Mouse (Mus musculus) C2C12 (cell line): ENCODE measurements around the gene Cpsf4l. TPM values are rescaled to one million over a fixed set of nuclear protein-coding genes. Genes with fewer than 3 reads are reported as not detected.
A peak's percentile ranks its signal among the peaks of the same experiment; 100 is the strongest.

Experiments
- H3K27me3 ChIP-seq: one replicate; pipeline ENCODE4 v1.6.1; 2011; ENCODE audit not compliant: control insufficient read depth, insufficient read depth, insufficient read length
- H3K36me3 ChIP-seq: one replicate; pipeline ENCODE4 v1.6.1; 2011; ENCODE audit not compliant: control insufficient read depth, insufficient read depth
- H3K4me3 ChIP-seq: one replicate; pipeline ENCODE4 v1.5.1; 2011; ENCODE audit warnings: mild to moderate bottlenecking, control low read depth; ENCODE audit not compliant: poor library complexity, insufficient read depth, severe bottlenecking
- H3K79me2 ChIP-seq: one replicate; pipeline ENCODE4 v1.6.1; 2011; ENCODE audit not compliant: control insufficient read depth, insufficient read depth
- H3K79me3 ChIP-seq: one replicate; pipeline ENCODE4 v1.6.1; 2011; ENCODE audit warnings: low read depth, control low read depth
- H3ac ChIP-seq: one replicate; pipeline ENCODE3; 2011; ENCODE audit warnings: low read depth; ENCODE audit not compliant: control insufficient read depth, insufficient read length
- CEBPB ChIP-seq: IDR thresholded peaks from one replicate; pipeline ENCODE4 v1.6.1; 2011; ENCODE audit warnings: low read depth, mild to moderate bottlenecking, control low read depth, moderate library complexity
- CTCF ChIP-seq: IDR thresholded peaks from one replicate; pipeline ENCODE4 v1.5.1; 2011; ENCODE audit not compliant: control insufficient read depth, insufficient read depth, insufficient read length
- FOSL1 ChIP-seq: IDR thresholded peaks from one replicate; pipeline ENCODE4 v1.8.0; 2011; ENCODE audit warnings: mild to moderate bottlenecking, low read length; ENCODE audit not compliant: poor library complexity, insufficient read depth, severe bottlenecking
- MAX ChIP-seq: IDR thresholded peaks from one replicate; pipeline ENCODE4 v1.6.1; 2011; ENCODE audit warnings: mild to moderate bottlenecking, control low read depth
- MYOD1 ChIP-seq: IDR thresholded peaks from one replicate; pipeline ENCODE4 v1.6.1; 2011; ENCODE audit warnings: low read depth; ENCODE audit not compliant: control insufficient read depth, insufficient read length
- MYOG ChIP-seq: IDR thresholded peaks from one replicate; pipeline ENCODE4 v1.6.1; 2011; ENCODE audit not compliant: control insufficient read depth, insufficient read length; ENCODE audit errors: extremely low read depth
- USF1 ChIP-seq: IDR thresholded peaks from one replicate; pipeline ENCODE4 v1.6.1; 2011; ENCODE audit warnings: low read depth, mild to moderate bottlenecking, control low read depth, moderate library complexity
- polyA plus RNA-seq: library from polyadenylated mRNA; unstranded; fragments of >200 nt; fragmentation: generic; extraction: Trizol; gene quantifications from one replicate; pipeline ENCODE4 v1.2.1, GENCODE M21; 2012; ENCODE audit warnings: missing spikeins

Cpsf4l gene
- polyA plus RNA-seq, 1 experiment, result not detected

- Histone ChIP-seq H3K79me3 (peaks cover 10% of the 10 kb centered on the region), H3K79me2 (peaks cover 42% of the 10 kb centered on the region), H3ac (no peak overlapping the region), H3K27me3 (no peaks in the 10 kb centered on the region), H3K36me3 (no peaks in the 10 kb centered on the region), H3K4me3 (no peak overlapping the region)
- TF ChIP-seq FOSL1 (no peak), CEBPB (no peak), MYOG (no peak), USF1 (no peak), MYOD1 (no peak), MAX (no peak), CTCF (no peak)
Measured at GRCm38 (mm10) chr11:113735151-113735550, 25.3 kb upstream of the Cpsf4l start.

- Histone ChIP-seq H3K27me3 (no peaks in the 10 kb centered on the region), H3K36me3 (peaks cover 2% of the 10 kb centered on the region), H3K79me2 (peaks cover 41% of the 10 kb centered on the region), H3ac (no peak overlapping the region), H3K4me3 (no peak overlapping the region), H3K79me3 (peaks cover 10% of the 10 kb centered on the region)
- TF ChIP-seq FOSL1 (peak; percentile 74), MYOD1 (peak; percentile 54), MAX (peak; percentile 68), USF1 (no peak), CEBPB (peak; percentile 93), MYOG (no peak)
Measured at GRCm38 (mm10) chr11:113733631-113734364, 24.0 kb upstream of the Cpsf4l start.

- peaks cover 6% of the 10 kb centered on the region for H3K79me3 ChIP-seq
- peaks cover 8% of the 10 kb centered on the region for H3K36me3 ChIP-seq
- no peak overlapping the region for H3ac ChIP-seq
- H3K79me2 ChIP-seq, result peaks cover 39% of the 10 kb centered on the region
- no peaks in the 10 kb centered on the region for H3K27me3 ChIP-seq
- no peak overlapping the region for H3K4me3 ChIP-seq
- TF ChIP-seq USF1, result peak; percentile 36
- TF ChIP-seq MYOD1, result no peak
- peak; percentile 66 for TF ChIP-seq MAX
- no peak for TF ChIP-seq CEBPB
- no peak for TF ChIP-seq FOSL1
Measured at GRCm38 (mm10) chr11:113731945-113732612, 22.3 kb upstream of the Cpsf4l start.

- Histone ChIP-seq H3K36me3 (peaks cover 13% of the 10 kb centered on the region), H3ac (no peak overlapping the region), H3K27me3 (no peaks in the 10 kb centered on the region), H3K4me3 (no peak overlapping the region), H3K79me2 (peaks cover 36% of the 10 kb centered on the region), H3K79me3 (peaks cover 6% of the 10 kb centered on the region)
- no peak for TF ChIP-seq MYOG
- no peak for TF ChIP-seq CTCF
- TF ChIP-seq CEBPB, result no peak
- no peak for TF ChIP-seq MYOD1
- no peak for TF ChIP-seq USF1
- no peak for TF ChIP-seq MAX
- TF ChIP-seq FOSL1, result no peak
Measured at GRCm38 (mm10) chr11:113730879-113731278, 21.1 kb upstream of the Cpsf4l start.

GRCm38 (mm10) chr11:113729917-113730316, 20.1 kb upstream of the Cpsf4l start:
- H3K27me3 ChIP-seq, result no peaks in the 10 kb centered on the region
- peaks cover 6% of the 10 kb centered on the region for H3K79me3 ChIP-seq
- TF ChIP-seq MYOD1 (peak; percentile 40), MYOG (no peak), MAX (peak; percentile 25)
- no peak overlapping the region for H3K4me3 ChIP-seq
- H3K79me2 ChIP-seq, result peaks cover 34% of the 10 kb centered on the region
- H3K36me3 ChIP-seq, result peaks cover 13% of the 10 kb centered on the region
- no peak overlapping the region for H3ac ChIP-seq

- Histone ChIP-seq H3K36me3 (peaks cover 13% of the 10 kb centered on the region), H3K27me3 (no peaks in the 10 kb centered on the region)
- TF ChIP-seq MYOD1, result no peak
- TF ChIP-seq MYOG, result no peak
- no peak for TF ChIP-seq CEBPB
- TF ChIP-seq MAX, result no peak
- no peak for TF ChIP-seq USF1
- TF ChIP-seq FOSL1, result no peak
- TF ChIP-seq CTCF, result no peak
Measured at GRCm38 (mm10) chr11:113729239-113729638, 19.4 kb upstream of the Cpsf4l start.

More at GRCm38 (mm10) chr11:113729239-113729638, 19.4 kb upstream of the Cpsf4l start:
- Histone ChIP-seq H3K4me3 (no peak overlapping the region), H3ac (no peak overlapping the region), H3K79me2 (peaks cover 29% of the 10 kb centered on the region), H3K79me3 (peaks cover 3% of the 10 kb centered on the region)
